Mouse (Mus musculus) retina, embryonic 14.5 days (tissue): Measurements from ENCODE around the gene Slc6a20a.
"Not testable (repeated sequence)": the region's sequence is repeated elsewhere in the genome, so short reads cannot be mapped to it uniquely, and the experiment has no call there.

Experiments used
- DNase-seq: peaks from one replicate; pipeline ENCODE4 v3.0.0-alpha.2; 2015; ENCODE audit warnings: low spot score

The Slc6a20a gene

GRCm38 (mm10) chr9:123678327-123679105 lies at the start of gene Slc6a20a, which contains the start of gene Ccr9:
Slc6a20a (minus strand) TSS chr9:123678885.
Ccr9 (plus strand) TSS chr9:123678439.
- DNase-seq, result peak; percentile 37

- no peak for DNase-seq
These were observed 44.2 kb upstream of the Slc6a20a start for GRCm38 (mm10) chr9:123722737-123723493.

GRCm38 (mm10) chr9:123717186-123718008 lies 38.7 kb upstream of the Slc6a20a start, which contains the start of gene Lztfl1:
Lztfl1 (minus strand) TSS chr9:123717697.
- peak; percentile 99 for DNase-seq

- no peak for DNase-seq
These were observed 37.6 kb upstream of the Slc6a20a start for GRCm38 (mm10) chr9:123716301-123716700.

GRCm38 (mm10) chr9:123713111-123713510 lies 34.4 kb upstream of the Slc6a20a start:
- DNase-seq, result no peak

- DNase-seq, result no peak
These were observed 30.5 kb upstream of the Slc6a20a start for GRCm38 (mm10) chr9:123709226-123709625.

- DNase-seq, result no peak
These were observed 23.1 kb upstream of the Slc6a20a start for GRCm38 (mm10) chr9:123701822-123702221.

- no peak for DNase-seq
These were observed 17.1 kb upstream of the Slc6a20a start for GRCm38 (mm10) chr9:123695634-123696302.

- no peak for DNase-seq
These were observed 9.5 kb upstream of the Slc6a20a start for GRCm38 (mm10) chr9:123688227-123688626.

- DNase-seq, result no peak
These were observed 7.5 kb upstream of the Slc6a20a start for GRCm38 (mm10) chr9:123686206-123686605.

- DNase-seq, result no peak
These were observed 5.0 kb upstream of the Slc6a20a start for GRCm38 (mm10) chr9:123683704-123684103.

- no peak for DNase-seq
These were observed 513 bp upstream of the Slc6a20a start for GRCm38 (mm10) chr9:123679198-123679597.

GRCm38 (mm10) chr9:123665645-123666044 lies 13.0 kb downstream of the Slc6a20a start:
- peak; percentile 69 for DNase-seq

- DNase-seq, result not testable (repeated sequence)
These were observed 18.6 kb downstream of the Slc6a20a start for GRCm38 (mm10) chr9:123659986-123660676.

GRCm38 (mm10) chr9:123658981-123659380 lies 19.7 kb downstream of the Slc6a20a start:
- no peak for DNase-seq

GRCm38 (mm10) chr9:123657457-123657856 lies 21.2 kb downstream of the Slc6a20a start:
- DNase-seq, result no peak

- no peak for DNase-seq
These were observed 27.3 kb downstream of the Slc6a20a start for GRCm38 (mm10) chr9:123651369-123651768.

GRCm38 (mm10) chr9:123649785-123650511 lies 28.7 kb downstream of the Slc6a20a start:
- no peak for DNase-seq

- no peak for DNase-seq
These were observed 38.6 kb downstream of the Slc6a20a start for GRCm38 (mm10) chr9:123640106-123640505.

GRCm38 (mm10) chr9:123638668-123639089 lies 40.0 kb downstream of the Slc6a20a start:
- peak; percentile 67 for DNase-seq
